Mouse (Mus musculus): ENCODE measurements around the gene St6galnac6. TPM values are rescaled to one million over a fixed set of nuclear protein-coding genes. Genes with fewer than 3 reads are reported as not detected.
A peak's percentile ranks its signal among the peaks of the same experiment; 100 is the strongest.

St6galnac6 gene
- total RNA-seq (2014; rRNA removed) (65.3 and 72.9 TPM in 2 replicates), polyA plus RNA-seq (2015; fragmentation: Nextera tagmentation; extraction: Ambion mirVana) (34.8 and 42.3 TPM in 2 replicates)

DNA sequence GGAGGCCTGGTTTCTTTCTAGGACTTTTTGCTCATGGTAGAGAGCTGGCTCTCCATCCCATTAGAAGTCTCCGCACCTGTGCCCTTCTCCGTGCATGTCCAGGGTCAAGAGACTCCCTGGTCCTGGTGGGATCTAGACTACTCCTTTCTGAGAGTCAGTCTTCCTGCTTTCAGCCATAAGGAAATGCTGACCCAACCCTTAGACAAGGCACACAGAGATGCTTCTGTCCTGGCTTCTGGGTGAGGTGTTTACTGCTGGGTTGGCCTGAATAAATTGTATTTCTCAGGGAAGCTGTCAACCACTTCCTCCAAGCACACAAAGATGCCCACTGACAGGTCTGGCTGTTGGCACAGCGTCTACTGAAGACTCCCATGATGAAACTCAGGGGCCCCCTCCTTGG lies at the start of gene St6galnac6:
Gene St6galnac6, plus strand, starts transcription at position 301 of the 400 bp plus-strand sequence.
- Histone ChIP-seq H3K9ac (no peak within 1 kb of the TSS), H3K4me2 (ENCODE audit: low read depth) (no peak within 1 kb of the TSS), H3K27ac (ENCODE audit: low read depth, low read length) (no peak within 1 kb of the TSS), H3K4me3 (ENCODE audit: low read depth, low read length) (no peak within 1 kb of the TSS), H3K9me3 (ENCODE audit: low read length) (no peaks in the 10 kb centered on the region), H3K4me1 (ENCODE audit: insufficient read depth) (peaks cover 4% of the 10 kb centered on the region; the same call in 1 of the 2 replicates), H3K27me3 (ENCODE audit: insufficient read depth, low read length) (no peaks in the 10 kb centered on the region), H3K36me3 (ENCODE audit: insufficient read depth) (peaks cover 14% of the 10 kb centered on the region)
- ATAC-seq (no peak), DNase-seq (no peak)
- 89% methylated on average over 3 of the region's 3 CpGs for WGBS
- no peak for TF ChIP-seq CTCF (IDR thresholded peaks at IDR 0.05; ENCODE audit: low read depth)

- DNase-seq = no peak
- Histone ChIP-seq H3K27me3 (ENCODE audit: insufficient read depth, low read length) (no peaks in the 10 kb centered on the region), H3K9me3 (ENCODE audit: low read length) (no peaks in the 10 kb centered on the region), H3K27ac (ENCODE audit: low read depth, low read length) (no peak overlapping the region; the same call in 1 of the 2 replicates), H3K36me3 (ENCODE audit: insufficient read depth) (no peaks in the 10 kb centered on the region), H3K4me1 (ENCODE audit: insufficient read depth) (no peaks in the 10 kb centered on the region), H3K9ac (no peak overlapping the region), H3K4me2 (ENCODE audit: low read depth) (no peak overlapping the region), H3K4me3 (ENCODE audit: low read depth, low read length) (no peak overlapping the region)
- no peak; the same call in 1 of the 2 replicates for ATAC-seq
- WGBS = 63% methylated on average over 6 of the region's 6 CpGs
- TF ChIP-seq CTCF (IDR thresholded peaks at IDR 0.05; ENCODE audit: low read depth) = no peak
These were observed 49.7 kb upstream of the St6galnac6 start for GRCm38 (mm10) chr2:32549764-32550163.

GRCm38 (mm10) chr2:32551236-32551635 lies 48.3 kb upstream of the St6galnac6 start:
- Histone ChIP-seq H3K4me2 (ENCODE audit: low read depth) (no peak overlapping the region), H3K36me3 (ENCODE audit: insufficient read depth) (no peaks in the 10 kb centered on the region), H3K4me3 (ENCODE audit: low read depth, low read length) (no peak overlapping the region), H3K27ac (ENCODE audit: low read depth, low read length) (no peak overlapping the region), H3K4me1 (ENCODE audit: insufficient read depth) (no peaks in the 10 kb centered on the region), H3K27me3 (ENCODE audit: insufficient read depth, low read length) (no peaks in the 10 kb centered on the region), H3K9me3 (ENCODE audit: low read length) (no peaks in the 10 kb centered on the region), H3K9ac (no peak overlapping the region)
- ATAC-seq = no peak
- DNase-seq = no peak
- TF ChIP-seq CTCF (IDR thresholded peaks at IDR 0.05; ENCODE audit: low read depth) = no peak
- WGBS = 87% methylated on average over 5 of the region's 5 CpGs

- WGBS = 83% methylated on average over 7 of the region's 7 CpGs
These were observed 45.8 kb upstream of the St6galnac6 start for GRCm38 (mm10) chr2:32553592-32554148.

DNA sequence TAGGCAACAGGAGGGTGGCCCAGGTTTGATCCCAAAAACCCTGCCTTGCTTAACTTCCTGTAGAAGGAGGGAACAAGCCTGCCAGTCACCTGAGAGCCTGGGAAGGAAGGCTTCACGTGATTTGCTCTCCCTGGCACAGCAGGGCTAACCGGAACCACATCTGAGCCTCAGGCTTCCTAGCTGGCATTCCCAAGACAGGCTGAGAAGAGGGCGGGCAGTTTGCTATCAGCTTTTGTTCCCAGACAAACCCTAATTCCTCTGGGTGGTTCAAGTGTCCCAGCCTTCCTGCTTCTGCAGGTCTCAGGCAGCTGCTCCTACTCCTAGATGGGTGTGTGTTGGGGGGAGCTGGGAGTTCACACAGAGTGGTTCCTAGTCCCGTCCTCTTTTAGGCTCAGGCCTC lies 44.0 kb upstream of the St6galnac6 start:
- no peak for ATAC-seq
- no peaks in the 10 kb centered on the region for H3K4me1 ChIP-seq (ENCODE audit: insufficient read depth)
- no peak for DNase-seq
- H3K4me2 ChIP-seq (ENCODE audit: low read depth) = no peak overlapping the region
- H3K9me3 ChIP-seq (ENCODE audit: low read length) = no peaks in the 10 kb centered on the region
- H3K4me3 ChIP-seq (ENCODE audit: low read depth, low read length) = no peak overlapping the region
- H3K36me3 ChIP-seq (ENCODE audit: insufficient read depth) = peaks cover 6% of the 10 kb centered on the region; the same call in 1 of the 2 replicates
- H3K9ac ChIP-seq = no peak overlapping the region
- no peaks in the 10 kb centered on the region for H3K27me3 ChIP-seq (ENCODE audit: insufficient read depth, low read length)
- TF ChIP-seq CTCF (IDR thresholded peaks at IDR 0.05; ENCODE audit: low read depth) = no peak
- WGBS = 41% methylated on average over 4 of the region's 4 CpGs
- no peak overlapping the region for H3K27ac ChIP-seq (ENCODE audit: low read depth, low read length)

More at GRCm38 (mm10) chr2:32553592-32554148, 45.8 kb upstream of the St6galnac6 start:
- no peak overlapping the region for H3K4me3 ChIP-seq (ENCODE audit: low read depth, low read length)
- H3K9ac ChIP-seq = no peak overlapping the region
- no peak for ATAC-seq
- no peak overlapping the region for H3K4me2 ChIP-seq (ENCODE audit: low read depth)
- no peaks in the 10 kb centered on the region for H3K4me1 ChIP-seq (ENCODE audit: insufficient read depth)
- TF ChIP-seq CTCF (IDR thresholded peaks at IDR 0.05; ENCODE audit: low read depth) = no peak
- no peaks in the 10 kb centered on the region for H3K27me3 ChIP-seq (ENCODE audit: insufficient read depth, low read length)
- no peak for DNase-seq
- H3K36me3 ChIP-seq (ENCODE audit: insufficient read depth) = no peaks in the 10 kb centered on the region
- no peaks in the 10 kb centered on the region for H3K9me3 ChIP-seq (ENCODE audit: low read length)
- H3K27ac ChIP-seq (ENCODE audit: low read depth, low read length) = no peak overlapping the region

- no peak overlapping the region for H3K9ac ChIP-seq
- H3K36me3 ChIP-seq (ENCODE audit: insufficient read depth) = peaks cover 6% of the 10 kb centered on the region; the same call in 1 of the 2 replicates
- DNase-seq = no peak
- no peaks in the 10 kb centered on the region for H3K4me1 ChIP-seq (ENCODE audit: insufficient read depth)
- H3K27me3 ChIP-seq (ENCODE audit: insufficient read depth, low read length) = no peaks in the 10 kb centered on the region
- H3K4me3 ChIP-seq (ENCODE audit: low read depth, low read length) = no peak overlapping the region
- H3K4me2 ChIP-seq (ENCODE audit: low read depth) = no peak overlapping the region
- TF ChIP-seq CTCF (IDR thresholded peaks at IDR 0.05; ENCODE audit: low read depth) = no peak
- H3K9me3 ChIP-seq (ENCODE audit: low read length) = no peaks in the 10 kb centered on the region
- no peak overlapping the region for H3K27ac ChIP-seq (ENCODE audit: low read depth, low read length)
- 81% methylated on average over 7 of the region's 7 CpGs for WGBS
- no peak for ATAC-seq
These were observed 43.5 kb upstream of the St6galnac6 start for GRCm38 (mm10) chr2:32556019-32556418.

GRCm38 (mm10) chr2:32559570-32559969 lies 39.9 kb upstream of the St6galnac6 start:
- H3K4me2 ChIP-seq (ENCODE audit: low read depth) = no peak overlapping the region

More at GRCm38 (mm10) chr2:32559570-32559969, 39.9 kb upstream of the St6galnac6 start:
- H3K4me1 ChIP-seq (ENCODE audit: insufficient read depth) = no peaks in the 10 kb centered on the region
- no peaks in the 10 kb centered on the region for H3K9me3 ChIP-seq (ENCODE audit: low read length)
- H3K27ac ChIP-seq (ENCODE audit: low read depth, low read length) = peak overlapping the region; percentile 57
- ATAC-seq (peak; percentile 93), DNase-seq (peak; percentile 52)
- 11% methylated on average over 5 of the region's 5 CpGs for whole genome bisulfite sequencing
- no peak overlapping the region for H3K9ac ChIP-seq
- no peak overlapping the region for H3K4me3 ChIP-seq (ENCODE audit: low read depth, low read length)
- H3K36me3 ChIP-seq (ENCODE audit: insufficient read depth) = peaks cover 19% of the 10 kb centered on the region; the same call in 1 of the 2 replicates
- no peak for TF ChIP-seq CTCF (IDR thresholded peaks at IDR 0.05; ENCODE audit: low read depth)
- no peaks in the 10 kb centered on the region for H3K27me3 ChIP-seq (ENCODE audit: insufficient read depth, low read length)
